Mouse (Mus musculus): Measurements from ENCODE around the gene Mical2. TPM values are rescaled to one million over a fixed set of nuclear protein-coding genes. Genes with fewer than 3 reads are reported as not detected.

The Mical2 gene
- total RNA-seq, 2 experiments from 2014 or later, result 667 to 694 TPM

DNA sequence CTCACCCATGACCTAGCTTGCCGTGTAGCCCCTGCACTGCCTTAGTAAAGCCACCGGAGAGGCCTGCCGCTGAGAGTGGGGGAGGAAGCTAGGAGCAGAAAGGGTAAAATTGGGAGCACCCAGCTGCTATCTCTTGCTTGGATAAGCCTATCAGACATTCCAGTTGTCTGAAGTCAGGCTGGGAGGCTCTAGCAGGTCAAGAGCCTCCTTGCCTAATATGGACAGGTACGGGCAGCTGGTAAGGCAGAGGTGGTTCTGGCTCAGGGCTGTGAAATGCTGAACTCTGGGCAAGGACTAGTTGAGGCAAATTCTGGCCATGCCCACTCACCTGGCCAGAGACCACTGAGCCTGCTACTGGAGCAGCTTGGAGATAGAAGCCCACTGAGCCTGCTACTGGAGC lies 51.2 kb downstream of the Mical2 start:
- no peak for TF ChIP-seq CTCF (conservative IDR thresholded peaks at IDR 0.05)
- no peak for DNase-seq (ENCODE audit: low spot score in 2 of 2)
- Histone ChIP-seq H3K27ac (peak overlapping the region; percentile 41; the same call in 1 of the 2 replicates), H3K4me3 (no peak overlapping the region)

DNA sequence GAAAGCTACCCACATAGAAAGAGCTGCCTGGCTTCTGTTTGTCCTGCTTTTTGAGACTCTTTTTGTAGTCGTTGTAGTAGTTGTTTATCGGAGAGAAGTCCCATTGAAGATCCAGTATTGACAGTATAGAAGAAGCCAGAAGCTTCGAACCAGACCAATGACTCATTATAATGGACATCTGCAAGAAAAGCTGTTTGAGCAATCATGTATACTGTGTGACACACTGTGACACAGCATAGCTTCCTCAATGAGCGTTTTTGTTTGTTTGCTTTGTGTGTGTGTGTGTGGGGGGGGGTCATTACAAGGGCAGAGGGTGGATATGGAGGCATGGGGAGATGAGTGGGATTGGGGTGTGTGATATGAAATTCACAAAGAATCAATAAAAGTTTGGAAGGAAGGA lies 53.0 kb downstream of the Mical2 start:
- TF ChIP-seq CTCF (conservative IDR thresholded peaks at IDR 0.05), result no peak
- Histone ChIP-seq H3K4me3 (no peak overlapping the region), H3K27ac (peak overlapping the region; percentile 60)
- no peak for DNase-seq (ENCODE audit: low spot score in 2 of 2)

DNA sequence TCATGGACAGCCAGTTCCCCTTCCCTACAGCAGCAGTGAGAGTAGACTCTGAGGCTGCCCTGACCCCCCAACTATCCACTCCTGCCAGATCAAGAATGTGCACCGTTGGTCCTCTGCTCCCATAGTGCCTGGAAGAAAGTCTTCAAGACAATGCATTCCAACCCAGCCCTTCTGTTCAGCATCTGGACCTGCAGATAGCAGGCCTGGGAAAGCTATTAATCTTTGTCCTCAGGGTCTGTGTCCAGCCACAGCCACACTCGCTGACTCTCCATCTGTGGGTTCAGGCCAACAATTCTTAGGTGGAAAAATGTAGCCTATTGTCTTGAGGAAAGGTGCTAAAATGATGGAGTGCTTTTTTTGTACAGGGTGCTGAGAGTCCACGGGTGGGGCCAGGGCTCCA lies 54.8 kb downstream of the Mical2 start:
- H3K4me3 ChIP-seq, result no peak overlapping the region
- no peak for TF ChIP-seq CTCF (conservative IDR thresholded peaks at IDR 0.05)
- H3K27ac ChIP-seq, result peak overlapping the region; percentile 79
- DNase-seq (ENCODE audit: low spot score in 2 of 2), result no peak

- DNase-seq (ENCODE audit: low spot score in 2 of 2), result peak in 1 of 2 experiments; percentile 76
- no peak overlapping the region for H3K4me3 ChIP-seq
- H3K27ac ChIP-seq, result peak overlapping the region; percentile 79
- TF ChIP-seq CTCF (conservative IDR thresholded peaks at IDR 0.05), result no peak
Measured at GRCm38 (mm10) chr7:112283606-112284310, 58.1 kb downstream of the Mical2 start.

- DNase-seq (ENCODE audit: low spot score in 2 of 2), result no peak
- H3K27ac ChIP-seq, result peak overlapping the region; percentile 79
- H3K4me3 ChIP-seq, result no peak overlapping the region
- TF ChIP-seq CTCF (conservative IDR thresholded peaks at IDR 0.05), result no peak
Measured at GRCm38 (mm10) chr7:112285573-112285972, 59.9 kb downstream of the Mical2 start.

GRCm38 (mm10) chr7:112288352-112289107 lies 62.9 kb downstream of the Mical2 start:
- DNase-seq (ENCODE audit: low spot score in 2 of 2), result no peak
- Histone ChIP-seq H3K27ac (peak overlapping the region; percentile 67; the same call in 1 of the 2 replicates), H3K4me3 (no peak overlapping the region)
- no peak for TF ChIP-seq CTCF (conservative IDR thresholded peaks at IDR 0.05)

DNA sequence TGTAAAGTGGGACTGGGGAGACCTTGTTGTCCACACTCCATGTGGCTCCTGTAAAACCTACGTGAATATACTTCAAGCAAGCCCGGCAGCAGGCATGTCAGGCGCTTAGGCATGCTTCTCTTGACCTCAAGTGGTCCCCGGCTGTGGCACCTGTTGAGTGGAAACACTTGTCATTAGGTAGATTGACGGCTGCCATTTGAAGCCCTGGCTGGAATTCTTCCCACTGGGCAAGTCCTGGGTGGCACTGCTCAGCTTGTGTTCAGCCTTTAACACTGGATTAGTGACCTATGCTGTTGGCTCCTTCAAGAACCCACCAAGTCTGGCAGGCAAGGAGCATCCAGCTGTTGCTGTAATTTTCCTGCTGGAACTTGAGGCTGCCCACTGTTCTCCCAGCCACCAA lies 63.9 kb downstream of the Mical2 start:
- peak overlapping the region; percentile 67 for H3K27ac ChIP-seq
- DNase-seq (ENCODE audit: low spot score in 2 of 2), result no peak

DNA sequence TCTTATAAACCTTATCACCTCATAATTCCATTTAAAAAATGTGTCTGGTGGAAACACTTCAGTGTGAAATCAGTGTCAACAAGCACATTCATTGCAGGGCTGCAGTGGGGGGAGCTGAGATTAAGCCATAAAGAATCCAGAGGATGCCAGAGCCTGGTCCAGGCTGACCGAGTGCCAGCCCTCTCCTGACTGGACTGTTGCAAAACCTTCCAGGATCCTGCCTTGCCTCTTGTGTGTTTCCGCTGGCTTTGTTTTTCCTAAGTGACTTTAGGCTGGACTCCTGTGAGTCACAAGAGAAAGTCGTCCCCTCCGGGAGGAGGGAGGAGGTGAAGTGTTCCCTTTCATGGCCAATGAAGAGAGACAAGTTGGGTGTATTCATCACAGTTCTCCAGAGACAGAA lies 64.3 kb downstream of the Mical2 start:
- H3K27ac ChIP-seq, result peak overlapping the region; percentile 67; the same call in 1 of the 2 replicates
- H3K4me3 ChIP-seq, result no peak overlapping the region
- no peak for TF ChIP-seq CTCF (conservative IDR thresholded peaks at IDR 0.05)
- DNase-seq (ENCODE audit: low spot score in 2 of 2), result no peak

More for the DNA sequence above, 63.9 kb downstream of the Mical2 start:
- no peak for TF ChIP-seq CTCF (conservative IDR thresholded peaks at IDR 0.05)
- no peak overlapping the region for H3K4me3 ChIP-seq

DNA sequence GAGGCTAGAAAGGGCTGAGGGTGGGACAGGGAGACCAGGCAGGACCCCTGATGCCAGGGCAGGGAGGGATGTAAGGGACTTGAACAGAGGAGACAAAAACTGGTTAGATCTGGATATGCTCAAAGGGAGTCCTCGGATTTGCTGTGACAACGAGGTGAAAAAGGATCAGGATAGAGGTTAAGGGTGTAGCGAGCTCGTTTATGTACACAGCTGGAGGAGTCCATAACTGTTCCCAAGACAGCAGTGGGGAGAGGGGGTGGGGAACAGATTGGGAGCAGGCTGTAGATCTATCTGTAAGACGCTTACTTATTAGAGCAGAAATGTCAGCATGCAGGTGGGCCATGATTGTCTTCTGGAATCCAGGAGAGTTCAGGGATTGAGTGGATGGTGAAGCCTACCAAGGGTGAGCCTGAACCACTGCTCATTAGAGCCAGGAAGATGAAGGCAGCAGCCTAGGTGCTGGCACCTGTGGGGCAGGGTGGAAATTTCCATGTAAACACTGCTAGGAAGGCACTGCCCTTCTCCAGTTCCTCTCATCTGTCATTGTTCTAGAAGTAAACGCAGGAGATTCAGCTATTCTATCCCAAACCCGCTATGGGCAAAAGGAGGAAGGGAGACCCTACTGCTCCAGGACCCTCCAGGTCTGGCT lies 67.9 kb downstream of the Mical2 start:
- DNase-seq (ENCODE audit: low spot score in 2 of 2), result no peak
- Histone ChIP-seq H3K27ac (peak overlapping the region; percentile 79), H3K4me3 (no peak overlapping the region)
- no peak for TF ChIP-seq CTCF (conservative IDR thresholded peaks at IDR 0.05)

DNA sequence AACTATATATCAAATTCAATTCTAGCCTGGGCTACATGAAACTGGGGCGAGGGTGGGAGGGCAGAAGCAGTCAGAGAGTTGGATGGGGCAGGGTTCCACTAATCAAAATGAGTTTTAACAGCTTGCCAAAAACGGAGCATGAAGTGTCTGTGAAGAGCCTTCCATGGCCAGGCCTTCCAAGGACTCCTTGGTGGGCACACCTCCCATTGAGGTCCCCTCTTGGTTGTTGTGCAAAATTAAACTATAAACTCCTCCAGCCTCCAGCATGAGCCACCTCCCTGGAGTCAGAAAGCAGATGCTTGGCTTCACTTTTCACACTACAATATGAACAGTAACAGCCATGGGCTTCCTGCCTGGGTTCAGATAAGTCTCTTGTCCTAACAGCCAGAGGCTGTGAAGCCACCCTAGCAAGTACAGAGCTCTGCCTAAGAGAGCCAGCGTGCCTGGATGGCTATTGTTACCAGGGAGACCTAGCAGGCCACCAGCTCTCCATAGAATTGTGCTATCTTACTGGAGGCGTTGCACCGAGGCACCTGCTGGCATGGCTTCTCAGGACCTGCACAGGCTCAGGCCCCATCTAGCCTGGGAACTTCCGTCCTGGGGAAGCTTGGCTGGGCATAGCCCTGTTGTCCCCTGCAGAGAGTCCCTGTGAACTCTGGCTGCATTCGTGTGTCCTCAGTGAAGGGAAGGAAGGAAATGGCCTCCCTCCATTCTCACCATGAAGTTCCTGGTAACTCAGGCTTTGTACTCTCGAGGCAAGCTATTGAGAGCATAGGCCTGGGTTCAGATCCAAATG lies 70.0 kb downstream of the Mical2 start:
- DNase-seq (ENCODE audit: low spot score in 2 of 2), result no peak
- H3K27ac ChIP-seq, result peak overlapping the region; percentile 57; the same call in 1 of the 2 replicates
- no peak overlapping the region for H3K4me3 ChIP-seq
- TF ChIP-seq CTCF (conservative IDR thresholded peaks at IDR 0.05), result no peak

GRCm38 (mm10) chr7:112298032-112298431 lies 72.4 kb downstream of the Mical2 start:
- peak; percentile 62 to 74 for DNase-seq (ENCODE audit: low spot score in 2 of 2)
- Histone ChIP-seq H3K4me3 (no peak overlapping the region), H3K27ac (peak overlapping the region; percentile 83)
- TF ChIP-seq CTCF (conservative IDR thresholded peaks at IDR 0.05), result no peak

GRCm38 (mm10) chr7:112298871-112299422 lies 73.3 kb downstream of the Mical2 start:
- Histone ChIP-seq H3K4me3 (no peak overlapping the region), H3K27ac (peak overlapping the region; percentile 83)
- no peak for DNase-seq (ENCODE audit: low spot score in 2 of 2)
- TF ChIP-seq CTCF (conservative IDR thresholded peaks at IDR 0.05), result no peak

Measured in layer of hippocampus, adult 2 months (tissue).